Mouse (Mus musculus) frontal cortex, postnatal 25 days (tissue): Measurements from ENCODE around the gene Pld1.
"Not testable (repeated sequence)": the region's sequence is repeated elsewhere in the genome, so short reads cannot be mapped to it uniquely, and the experiment has no call there.

Experiments
- DNase-seq, 2 experiments: peaks; one replicate each; pipeline ENCODE4 v3.0.0; 2022; ENCODE audit warnings: low spot score in 2 of 2

Pld1 gene

DNA sequence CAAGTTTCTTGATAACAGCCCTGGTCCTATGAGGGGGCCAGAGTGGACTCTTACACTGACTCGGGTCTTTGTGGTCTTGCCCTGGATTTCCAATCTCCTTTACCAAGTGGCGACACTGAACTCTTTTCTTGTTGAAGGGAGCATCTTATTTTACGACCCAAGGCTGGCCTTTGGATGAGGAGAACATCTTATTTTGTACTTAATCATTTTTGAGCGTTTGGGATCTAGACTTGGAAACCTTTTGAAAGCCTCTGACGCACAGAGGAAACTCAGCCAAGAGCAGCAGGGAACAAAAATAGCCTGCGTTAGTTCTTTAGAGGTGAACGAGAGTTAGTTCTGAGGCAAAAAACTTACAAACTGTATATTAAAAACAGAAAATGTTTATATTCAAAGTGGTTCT lies 4.5 kb downstream of the Pld1 start:
- DNase-seq, result no peak

DNA sequence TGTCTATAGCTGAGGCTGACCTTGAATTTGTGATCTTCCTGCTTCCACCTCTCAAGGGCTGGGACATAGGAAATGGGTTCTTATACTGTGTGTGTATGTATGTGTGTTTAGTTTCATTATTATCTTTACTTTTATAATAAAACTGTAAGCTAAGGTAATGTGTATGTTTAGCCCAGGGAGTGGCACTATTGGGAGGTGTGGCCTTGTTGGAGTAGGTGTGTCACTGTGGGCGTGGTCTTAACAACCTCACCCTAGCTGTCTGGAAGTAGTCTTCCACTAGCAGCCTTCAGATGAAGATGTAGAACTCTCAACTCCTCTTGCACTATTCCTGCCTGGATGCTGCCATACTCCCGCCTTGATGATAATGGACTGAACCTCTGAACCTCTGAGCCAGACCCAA lies 6.9 kb downstream of the Pld1 start:
- not testable (repeated sequence) for DNase-seq

DNA sequence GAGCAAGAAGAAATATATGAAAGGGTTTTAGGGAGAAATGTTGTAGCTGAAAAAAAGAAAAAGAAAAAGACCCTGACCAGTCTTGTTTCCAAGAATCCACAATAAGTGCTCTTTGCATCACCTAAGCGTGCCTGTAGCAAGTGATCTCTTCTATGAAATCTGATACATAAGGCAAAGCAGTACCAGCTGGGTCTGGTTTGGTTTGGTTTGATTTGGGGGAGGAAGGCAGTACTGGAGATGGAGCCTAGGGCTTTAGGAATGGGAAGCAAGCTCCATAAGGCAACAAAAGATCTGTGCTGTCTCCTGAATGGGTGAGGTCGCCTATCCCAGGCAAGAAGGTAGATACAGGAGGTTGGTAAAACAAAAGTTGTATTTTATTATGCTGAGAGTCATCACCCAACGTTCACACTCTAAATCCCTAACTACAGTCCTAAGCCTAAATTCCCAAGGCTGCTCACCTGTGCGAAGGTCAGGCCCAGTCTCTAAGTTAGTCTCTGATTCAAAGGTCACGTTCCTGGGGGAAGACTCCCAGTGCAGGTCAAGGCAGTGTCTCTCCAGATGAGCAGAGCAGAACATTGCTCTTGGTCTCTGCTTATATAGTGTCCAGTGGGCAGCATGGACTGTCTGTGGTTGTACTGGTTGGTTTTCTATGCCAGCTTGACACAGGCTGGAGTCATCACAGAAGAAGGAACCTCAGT lies 10.8 kb downstream of the Pld1 start:
- no peak for DNase-seq

DNA sequence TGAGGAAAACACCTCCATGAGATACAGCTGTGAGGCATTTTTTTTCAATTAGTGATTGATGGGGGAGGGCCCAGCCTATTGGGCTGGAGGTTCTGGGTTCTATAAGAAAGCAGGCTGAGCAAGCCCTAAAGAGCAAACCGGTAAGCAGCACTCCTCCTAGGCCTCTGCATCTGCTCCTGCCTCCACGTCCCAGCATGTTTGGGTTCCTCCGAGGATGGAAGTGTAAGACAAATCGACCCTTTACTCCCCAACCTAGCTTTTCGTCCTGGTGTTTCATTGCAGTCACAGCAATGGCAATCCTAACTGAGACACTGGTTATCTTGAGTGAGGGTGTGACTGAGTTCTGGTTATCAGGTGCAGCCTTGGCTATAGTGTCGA lies 11.4 kb downstream of the Pld1 start:
- DNase-seq, result no peak

DNA sequence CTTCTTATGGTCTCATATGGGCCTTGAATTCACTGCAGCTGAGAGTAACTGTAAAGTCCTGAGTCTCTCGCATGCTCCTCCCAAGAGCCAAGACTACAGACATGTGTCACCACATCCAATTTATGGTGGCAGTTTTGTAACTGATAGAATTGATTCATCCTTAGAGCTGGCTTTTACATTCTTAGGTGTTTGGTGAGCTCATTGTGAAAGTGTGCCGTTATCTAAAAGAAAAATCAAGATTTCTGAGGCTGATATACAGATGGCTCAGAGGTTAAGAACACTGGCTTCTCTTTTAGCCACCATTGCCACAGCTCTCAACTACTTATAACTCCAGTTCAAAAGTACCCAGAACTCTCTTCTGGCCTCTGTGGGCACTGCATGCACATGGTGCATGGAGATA lies 12.2 kb downstream of the Pld1 start:
- no peak for DNase-seq

DNA sequence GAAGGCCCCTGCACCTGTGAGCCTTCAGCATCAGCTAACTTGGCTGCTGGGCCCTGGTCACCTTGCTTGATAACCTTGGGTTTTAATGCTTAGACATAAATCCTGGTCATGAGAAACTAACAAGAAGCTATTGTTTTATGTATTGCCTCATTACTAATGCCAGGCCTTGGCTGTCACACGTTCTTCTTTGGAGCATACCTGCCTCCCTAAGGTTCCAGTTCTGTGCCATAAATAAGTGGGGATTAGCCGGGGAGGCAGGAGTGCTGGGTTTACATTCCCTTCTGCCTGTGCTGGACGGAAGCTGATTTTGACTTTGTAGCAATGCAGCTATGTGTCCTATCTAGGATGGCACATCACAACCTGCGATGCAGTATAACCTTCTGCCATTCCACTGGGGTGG lies 13.2 kb downstream of the Pld1 start:
- DNase-seq, result no peak

DNA sequence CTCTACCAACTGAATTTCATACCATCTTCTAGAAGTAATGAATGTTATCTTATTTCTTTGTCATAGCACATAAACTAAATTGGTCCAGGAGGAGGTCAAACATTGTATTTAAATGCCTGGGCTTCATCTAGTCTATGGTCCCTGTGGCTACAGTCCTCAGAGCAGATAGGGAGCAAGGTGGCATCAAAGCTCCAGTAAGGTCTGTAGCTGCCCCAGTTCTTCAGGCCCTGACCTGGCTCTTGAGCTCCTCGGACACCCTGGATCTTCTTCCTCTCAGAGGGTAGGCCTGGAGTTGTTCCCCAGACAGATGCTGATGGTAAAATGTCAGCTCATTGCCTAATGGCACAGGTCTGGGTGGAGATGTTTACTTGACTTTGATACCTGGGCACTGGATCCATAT lies 17.5 kb downstream of the Pld1 start:
- DNase-seq, result no peak

DNA sequence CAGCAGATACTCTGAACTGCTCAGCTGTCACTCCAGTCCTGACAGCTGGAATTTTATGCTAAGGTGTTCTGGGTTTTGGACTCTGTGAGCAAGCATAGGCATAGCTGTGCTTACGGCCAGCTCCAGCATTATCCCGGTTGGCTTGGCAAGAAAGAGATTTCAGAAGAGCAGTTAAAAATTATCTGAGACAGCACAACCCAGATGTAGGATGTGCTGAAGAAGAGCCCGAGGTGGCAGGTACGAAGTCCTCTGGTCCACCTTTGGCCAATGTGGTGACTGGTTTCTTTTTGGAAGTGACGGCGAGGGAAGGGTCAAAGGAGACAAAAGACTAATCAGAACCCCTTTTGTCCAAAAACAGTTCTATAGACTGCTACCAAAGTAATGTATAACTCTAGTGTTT lies 20.7 kb downstream of the Pld1 start:
- no peak for DNase-seq

DNA sequence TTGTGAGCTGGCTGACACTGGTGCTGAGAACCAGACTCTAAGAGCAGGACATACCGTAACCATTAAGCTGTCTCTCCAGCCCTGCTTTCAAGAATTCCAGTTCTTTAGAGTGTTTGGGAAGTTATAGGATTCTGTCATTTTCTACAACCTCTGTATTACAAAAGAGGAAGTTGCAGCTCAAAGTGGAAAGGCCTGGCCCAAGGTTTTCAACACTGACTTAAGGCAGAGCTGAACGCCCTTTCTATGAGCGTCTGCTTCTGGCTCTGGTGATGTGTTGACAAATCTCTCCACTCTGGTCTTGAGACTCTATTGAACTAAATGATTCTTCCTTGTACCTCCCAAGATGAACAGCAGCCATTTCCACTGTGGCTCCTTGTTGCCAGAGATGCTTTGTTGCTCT lies 22.7 kb downstream of the Pld1 start:
- no peak for DNase-seq

DNA sequence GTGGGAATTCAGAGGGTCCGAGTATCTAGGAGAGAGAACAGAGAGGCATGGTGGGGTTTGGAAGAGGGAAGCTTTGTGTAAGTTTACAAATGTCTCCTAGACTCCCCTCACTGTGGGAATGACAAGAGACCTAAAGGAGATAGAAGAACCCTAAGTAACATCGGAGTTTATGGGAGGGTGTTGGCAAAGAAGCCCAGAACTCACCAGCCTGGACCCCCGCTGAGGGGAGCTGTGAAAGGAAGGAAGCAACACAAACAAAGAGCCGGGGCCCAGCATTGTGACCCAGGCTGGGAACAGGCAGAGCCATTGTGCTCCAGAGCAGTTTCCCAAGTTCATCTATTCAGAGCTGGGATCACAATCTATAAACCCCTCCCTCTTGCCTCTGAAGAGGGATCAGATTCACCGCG lies 25.3 kb downstream of the Pld1 start:
- no peak for DNase-seq

DNA sequence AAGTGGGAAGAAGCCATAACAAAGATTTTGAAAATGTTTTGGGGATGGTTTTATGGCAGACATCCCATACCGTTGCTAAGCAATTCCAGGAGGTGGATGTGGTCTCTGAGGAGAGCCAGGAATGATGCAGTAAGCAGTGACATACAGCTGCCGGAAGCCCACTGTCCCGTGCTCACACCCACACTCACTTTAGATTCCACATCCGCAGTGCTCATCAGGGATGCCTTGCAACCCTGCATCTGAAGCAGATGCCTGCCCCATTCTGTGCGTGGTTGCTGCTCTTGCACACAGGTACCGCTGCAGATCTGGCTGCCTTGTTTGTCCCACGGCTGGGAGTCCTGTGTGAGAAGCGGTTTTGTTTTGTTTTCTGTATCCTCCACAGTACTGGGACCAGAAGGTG lies 30.2 kb downstream of the Pld1 start:
- peak in 1 of 2 experiments; percentile 21 for DNase-seq

DNA sequence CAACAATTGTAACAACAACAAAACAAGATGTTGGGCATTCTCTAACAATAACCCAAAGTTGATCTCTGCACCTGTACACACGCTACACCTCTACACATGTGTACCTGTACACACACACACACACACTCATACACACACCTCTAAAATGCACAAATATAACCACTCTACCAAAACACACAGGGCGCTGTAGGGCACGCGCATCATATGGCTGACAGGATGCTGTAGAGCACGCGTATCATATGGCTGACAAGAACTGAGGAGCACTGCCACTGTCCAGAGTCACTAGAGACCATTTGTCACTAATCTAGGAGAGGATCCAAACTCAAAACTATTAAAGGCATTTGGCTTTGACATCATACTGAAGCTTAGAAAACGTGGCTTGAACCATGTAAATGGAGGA lies 35.4 kb downstream of the Pld1 start:
- no peak for DNase-seq

DNA sequence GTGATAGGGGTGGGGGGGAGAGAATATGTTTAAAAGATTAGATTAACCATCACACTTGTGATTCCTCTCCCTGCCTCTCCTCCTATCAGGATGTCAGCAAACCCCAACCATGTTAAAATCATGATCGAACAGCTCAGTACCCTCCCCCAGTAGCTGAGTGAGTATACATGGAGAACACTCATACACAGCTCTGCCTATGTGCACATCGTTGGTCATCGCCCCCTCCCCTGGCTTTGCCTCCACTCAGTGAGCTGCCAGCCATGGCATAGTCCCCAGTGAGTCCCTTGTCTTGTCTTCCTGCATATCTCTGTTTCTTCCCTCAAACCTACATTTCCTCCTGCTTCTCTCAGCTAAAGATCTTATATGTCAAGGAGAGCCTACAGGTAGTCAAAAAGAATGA lies 36.5 kb downstream of the Pld1 start:
- no peak for DNase-seq

DNA sequence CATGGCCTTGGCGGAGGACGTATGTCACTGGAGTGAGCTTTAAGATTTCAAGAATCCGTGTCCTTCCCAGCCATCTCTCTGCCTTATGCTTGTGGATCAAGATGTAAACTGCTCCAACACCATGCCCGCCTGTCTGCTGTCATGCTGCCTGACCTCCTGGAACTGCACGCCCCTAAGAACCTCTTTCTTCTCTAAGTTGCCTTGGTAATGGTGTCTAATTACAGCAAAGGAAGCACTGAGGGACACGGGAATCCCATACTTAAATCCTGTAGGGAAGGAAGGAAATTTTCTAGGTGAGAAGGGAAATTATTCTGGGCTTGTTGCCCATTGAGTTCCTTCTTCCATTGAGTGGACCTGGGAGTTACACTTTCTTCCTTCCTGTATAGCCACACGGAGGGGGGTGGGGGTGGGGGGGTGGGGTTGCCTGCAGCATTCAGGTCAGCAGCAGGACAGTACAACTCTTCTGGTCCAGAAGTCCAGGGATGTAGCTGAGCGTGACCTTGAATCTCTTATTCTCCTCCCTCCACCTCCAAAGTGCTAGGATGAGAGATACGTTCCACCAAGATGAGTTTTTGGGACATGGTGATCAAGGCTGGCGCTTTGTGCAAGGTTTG lies 38.5 kb downstream of the Pld1 start:
- DNase-seq, result no peak

DNA sequence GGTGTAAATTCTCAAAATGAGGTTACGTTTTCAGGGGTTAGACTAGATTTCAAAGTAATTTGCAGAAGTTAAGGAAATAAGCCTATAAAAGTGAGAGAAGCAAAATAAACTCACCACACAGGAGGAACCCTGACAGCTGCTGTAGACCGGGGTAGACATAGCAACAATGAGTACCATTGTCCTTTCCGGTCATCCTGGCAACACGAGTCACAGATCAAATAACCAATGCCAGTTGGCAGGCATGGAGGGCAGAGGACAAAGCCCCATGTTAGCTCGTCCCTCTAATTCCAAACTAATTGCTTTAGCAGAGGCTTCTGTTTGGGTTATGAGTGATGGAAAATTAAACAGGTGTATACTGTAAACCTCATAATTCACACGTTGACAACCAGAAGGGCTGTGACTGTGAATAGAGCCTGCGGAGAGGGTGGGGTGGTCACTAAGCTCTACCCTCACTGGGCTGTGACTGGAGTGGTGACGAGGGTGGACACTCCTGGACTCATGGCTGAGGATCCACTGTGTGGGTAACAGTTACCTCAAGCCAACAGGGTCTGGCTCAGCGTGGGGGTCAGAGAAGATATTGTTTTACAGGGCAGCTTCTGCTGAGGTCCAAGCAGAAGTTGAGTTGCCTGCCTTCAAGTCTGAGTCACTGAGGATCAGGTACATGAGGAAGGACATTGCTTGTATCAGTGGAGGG lies 39.7 kb downstream of the Pld1 start:
- DNase-seq, result no peak

DNA sequence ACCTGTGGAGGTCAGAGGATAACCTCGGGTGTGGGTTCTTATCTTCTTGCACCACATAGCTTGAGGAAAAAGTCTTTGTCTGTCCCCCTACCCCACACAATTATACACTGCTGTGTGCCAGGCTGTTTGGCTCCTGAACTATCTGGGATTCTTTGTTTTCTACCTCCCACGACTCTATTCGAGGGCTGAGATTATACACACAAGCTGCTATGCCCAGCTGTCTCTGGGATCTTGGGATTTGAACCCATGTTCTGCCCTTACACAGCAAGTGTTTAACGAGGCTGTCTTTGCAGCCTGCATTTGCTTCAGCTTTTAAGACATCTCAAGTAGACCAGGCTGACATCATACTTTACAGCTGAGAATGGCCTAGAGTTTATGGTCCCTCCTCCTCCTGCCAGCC lies 43.1 kb downstream of the Pld1 start:
- no peak for DNase-seq

DNA sequence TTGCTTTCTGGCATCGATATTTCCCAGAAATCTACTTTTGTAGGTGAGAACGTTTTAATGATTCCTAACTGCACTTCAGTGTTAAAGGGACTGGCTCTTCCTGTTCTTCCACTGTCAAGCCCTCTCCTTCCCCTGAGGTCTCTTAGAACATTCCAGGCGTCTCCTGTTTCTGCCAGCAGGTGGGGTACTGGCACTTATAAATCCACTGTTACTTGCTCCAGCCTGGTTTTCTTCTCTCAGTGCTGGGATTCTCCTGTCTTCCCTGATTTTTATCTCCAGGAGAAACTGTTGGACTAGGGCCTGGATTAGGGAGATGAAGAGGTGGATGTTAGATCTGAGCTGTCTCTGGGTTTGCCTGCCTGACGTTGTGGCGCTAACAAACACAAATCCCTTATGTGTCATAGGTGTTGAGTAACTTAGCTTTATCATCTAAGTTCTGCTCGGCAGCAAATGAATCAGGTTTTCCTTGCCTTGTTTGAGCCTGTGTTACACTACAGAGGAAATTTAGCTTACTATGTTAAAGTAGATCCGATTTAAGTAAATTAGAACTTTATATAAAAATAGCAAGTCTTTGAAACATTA lies 44.0 kb downstream of the Pld1 start:
- peak; percentile 72 to 75 for DNase-seq

DNA sequence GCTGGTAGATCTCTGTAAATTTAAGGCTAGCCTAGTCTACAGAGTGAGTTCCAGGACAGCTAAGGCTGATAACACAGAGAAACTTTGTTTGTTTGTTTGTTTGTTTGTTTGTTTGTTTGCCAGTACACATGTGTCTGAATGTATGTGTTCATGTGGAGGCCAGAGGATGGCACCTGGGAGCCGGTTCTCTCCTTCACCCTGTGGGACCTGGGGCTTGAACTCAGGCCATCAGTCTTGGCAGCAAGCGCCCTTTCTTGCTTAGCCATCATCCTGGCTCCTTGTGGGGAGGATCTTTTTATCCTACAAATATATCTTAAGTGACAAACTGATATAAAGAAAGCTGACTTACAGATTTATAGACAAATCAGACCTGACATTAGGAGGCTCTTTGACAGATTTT lies 44.8 kb downstream of the Pld1 start:
- no peak for DNase-seq

DNA sequence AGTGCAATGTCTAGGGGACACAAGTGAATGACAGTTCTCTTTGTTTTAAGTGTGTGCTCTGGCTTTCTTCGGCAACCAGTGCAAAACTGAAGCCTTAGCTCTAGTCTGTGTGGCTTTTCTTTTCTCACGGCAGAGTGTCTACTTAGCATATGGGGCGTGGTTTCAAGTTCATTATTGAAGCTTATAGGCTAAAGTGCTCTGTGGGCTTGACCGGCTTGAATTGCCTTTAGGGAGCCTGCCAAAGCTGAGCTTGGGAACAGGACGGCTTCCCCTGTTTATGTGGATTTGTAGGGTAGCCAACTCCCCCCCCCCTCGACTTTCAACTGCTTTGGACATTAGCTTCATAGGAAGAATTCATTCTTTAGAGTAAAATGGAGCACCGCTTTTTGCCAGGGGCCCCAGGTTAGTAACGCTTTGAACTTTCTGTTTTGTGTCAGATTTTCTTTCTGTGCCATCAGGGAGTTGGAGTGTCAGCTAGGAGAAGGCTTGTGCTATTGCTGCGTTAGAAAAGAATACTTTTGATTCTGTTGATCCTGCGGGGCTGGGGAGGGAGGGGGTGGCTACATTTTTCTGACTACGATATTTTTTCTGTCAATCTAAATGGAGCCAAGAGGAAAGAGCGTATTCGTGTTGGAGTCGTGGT lies 45.6 kb downstream of the Pld1 start:
- DNase-seq, result no peak

DNA sequence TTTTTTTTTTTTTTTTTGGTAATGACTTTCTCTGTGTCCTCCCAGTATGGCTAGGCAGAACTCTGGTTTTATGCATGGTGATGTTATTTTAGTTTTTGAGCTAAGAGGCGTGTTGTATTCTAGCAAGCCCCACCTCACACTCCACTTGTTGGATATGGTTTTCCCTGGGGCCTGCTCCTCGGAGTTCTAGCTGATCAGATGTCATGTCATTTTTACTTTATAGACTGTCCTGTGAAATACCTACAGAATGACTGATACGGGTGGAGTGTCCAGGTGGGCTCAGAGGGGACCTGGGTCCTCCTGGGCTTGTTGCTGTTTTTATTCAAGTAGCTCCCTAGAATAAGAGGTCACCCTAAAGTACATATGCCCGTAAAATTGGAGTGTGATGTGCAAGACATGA lies 46.1 kb downstream of the Pld1 start:
- no peak for DNase-seq

DNA sequence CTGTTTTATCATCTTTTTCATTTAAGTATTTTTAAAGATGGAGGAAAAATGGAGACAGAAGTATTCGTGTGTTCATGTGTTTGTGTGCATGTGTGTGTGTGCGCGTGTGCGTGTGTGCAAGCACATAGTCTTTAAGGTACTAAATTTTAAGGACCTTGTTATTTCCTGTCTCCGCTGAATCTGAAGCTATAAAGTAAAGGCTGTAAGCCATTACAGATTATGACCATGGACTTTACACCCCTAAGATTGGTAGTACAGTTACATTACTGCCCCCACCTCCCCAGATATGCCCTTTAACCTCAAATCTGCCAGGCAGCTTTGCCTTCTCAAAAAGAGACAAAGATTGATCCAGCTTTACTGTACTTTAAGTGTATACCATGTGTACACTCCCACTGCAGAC lies 46.8 kb downstream of the Pld1 start:
- no peak for DNase-seq

DNA sequence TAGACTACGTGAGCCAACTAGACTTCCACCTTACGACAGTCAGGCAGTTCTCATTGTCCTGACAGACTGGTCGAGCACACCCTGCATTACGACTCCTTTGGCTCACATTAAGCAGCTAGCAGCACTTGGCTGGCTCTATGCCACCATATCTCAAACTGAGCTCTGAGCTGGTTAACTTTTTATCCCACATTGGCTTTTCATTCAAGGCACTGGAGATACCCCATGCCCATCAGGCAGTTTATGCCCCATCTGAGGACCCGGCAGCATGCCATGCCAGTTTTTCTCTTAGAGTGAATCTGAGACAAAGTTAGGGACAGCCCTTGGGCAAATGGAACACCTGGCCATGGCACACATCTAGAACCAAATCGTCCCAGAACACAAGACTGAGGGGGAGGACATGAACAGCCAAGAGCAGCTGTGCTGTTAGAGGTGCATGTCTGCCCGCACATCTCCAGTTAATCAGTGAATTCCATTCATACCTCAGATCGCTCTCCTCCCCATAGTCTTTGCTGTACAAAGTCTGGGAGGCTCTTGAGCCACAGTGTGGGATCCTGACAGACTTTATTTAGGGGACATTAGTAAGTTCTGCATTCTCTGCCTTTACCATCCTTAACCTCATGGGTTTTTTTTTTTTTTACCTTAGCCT lies 49.5 kb downstream of the Pld1 start:
- DNase-seq, result no peak
